Mouse (Mus musculus) lung, postnatal 0 days (tissue): Measurements from ENCODE around the gene Pdzrn3. TPM values are rescaled to one million over a fixed set of nuclear protein-coding genes. Genes with fewer than 3 reads are reported as not detected.

Experiments
- ATAC-seq: fragments of 200-750 bp; cut with Nextera tagmentation; 2 replicates; pipeline ENCODE4 v1.8.0; 2017; ENCODE audit warnings: moderate library complexity
- DNase-seq: peaks from one replicate; pipeline ENCODE4 v3.0.0-alpha.2; 2016; ENCODE audit warnings: low spot score
- H3K27ac ChIP-seq: fragments of 300-500 bp; sonication (generic); 2 replicates; pipeline ENCODE4 v1.5.1; 2014; ENCODE audit warnings: antibody characterized with exemption, mild to moderate bottlenecking, low read length, mixed read lengths
- H3K27me3 ChIP-seq: fragments of 300-500 bp; sonication (generic); replicated peaks from 2 replicates; pipeline ENCODE4 v1.6.1; 2014; ENCODE audit warnings: low read length, mixed read lengths; ENCODE audit not compliant: insufficient read depth
- H3K36me3 ChIP-seq: fragments of 300-500 bp; sonication (generic); 2 replicates; pipeline ENCODE4 v1.6.1; 2014; ENCODE audit warnings: low read length, mixed read lengths; ENCODE audit not compliant: insufficient read depth
- H3K4me1 ChIP-seq: fragments of 300-500 bp; sonication (generic); 2 replicates; pipeline ENCODE4 v1.6.1; 2014; ENCODE audit warnings: antibody characterized with exemption, low read depth, low read length, mixed read lengths; ENCODE audit not compliant: insufficient read depth
- H3K4me2 ChIP-seq: fragments of 300-500 bp; sonication (generic); replicated peaks from 2 replicates; pipeline ENCODE4 v1.6.1; 2014; ENCODE audit warnings: low read depth, mild to moderate bottlenecking, low read length, moderate library complexity, mixed read lengths
- H3K4me3 ChIP-seq: fragments of 300-500 bp; sonication (generic); 2 replicates; pipeline ENCODE4 v1.5.1; 2014; ENCODE audit warnings: low read depth, low read length
- H3K9ac ChIP-seq: fragments of 300-500 bp; sonication (generic); replicated peaks from 2 replicates; pipeline ENCODE4 v1.6.1; 2014; ENCODE audit warnings: low read depth, mild to moderate bottlenecking
- H3K9me3 ChIP-seq: fragments of 300-500 bp; sonication (generic); 2 replicates; pipeline ENCODE4 v1.6.1; 2016; ENCODE audit warnings: low read length, mixed read lengths
- CTCF ChIP-seq: IDR thresholded peaks from 2 replicates; pipeline ENCODE4 v1.5.1; 2016; ENCODE audit warnings: antibody characterized with exemption, mild to moderate bottlenecking
- EP300 ChIP-seq: IDR thresholded peaks from 2 replicates; pipeline ENCODE4 v1.6.1; 2016; ENCODE audit warnings: antibody characterized with exemption, mild to moderate bottlenecking, control low read depth
- WGBS: fragments of 180-500 bp; shearing (Covaris S2); extraction: QIAGEN DNeasy Blood & Tissue Kit; methylation state at CpG from one replicate; pipeline ENCODE4 v1.1.7; 2014; 5-methylcytosine and 5-hydroxymethylcytosine counted together
- polyA plus RNA-seq: library from polyadenylated mRNA; unstranded; fragments of >200 nt; fragmentation: Nextera tagmentation; extraction: Ambion mirVana; gene quantifications from 2 replicates; pipeline ENCODE4 v1.2.1, GENCODE M21; 2015

Pdzrn3 gene
- polyA plus RNA-seq, 1 experiment from 2014 or later, result 7.4 TPM

GRCm38 (mm10) chr6:101287566-101288173 is 90.0 kb downstream of the Pdzrn3 start:
- no peak overlapping the region for H3K4me2 ChIP-seq

DNA sequence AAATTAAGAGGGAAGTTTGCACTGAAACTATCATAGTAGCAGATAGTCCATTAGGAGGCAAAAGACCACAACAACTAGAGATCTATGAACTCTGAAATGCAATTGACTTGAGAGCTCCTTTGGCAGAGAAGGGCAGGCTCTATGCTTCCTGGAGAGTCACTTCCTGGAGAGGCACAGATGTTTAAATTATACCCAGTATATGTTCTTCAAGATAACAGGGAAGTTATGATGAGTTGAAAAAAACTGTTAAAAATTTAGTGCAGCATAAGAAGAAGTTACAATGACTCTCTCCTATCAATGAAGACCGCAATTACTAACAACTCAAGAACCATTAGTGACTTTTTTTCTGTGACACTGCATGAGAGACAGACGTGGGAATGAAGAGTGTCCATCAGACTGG is 90.6 kb downstream of the Pdzrn3 start:
- peaks cover 4% of the 10 kb centered on the region; the same call in 1 of the 2 replicates for H3K4me1 ChIP-seq

More at GRCm38 (mm10) chr6:101287566-101288173, 90.0 kb downstream of the Pdzrn3 start:
- H3K27me3 ChIP-seq, result no peaks in the 10 kb centered on the region
- ATAC-seq, result no peak
- H3K9ac ChIP-seq, result no peak overlapping the region
- H3K27ac ChIP-seq, result no peak overlapping the region
- H3K4me1 ChIP-seq, result peaks cover 4% of the 10 kb centered on the region; the same call in 1 of the 2 replicates
- no peak overlapping the region for H3K4me3 ChIP-seq
- TF ChIP-seq CTCF, result no peak
- no peak for TF ChIP-seq EP300
- WGBS, result 68% methylated on average over 5 of the region's 5 CpGs
- no peaks in the 10 kb centered on the region for H3K36me3 ChIP-seq
- DNase-seq, result no peak
- H3K9me3 ChIP-seq, result no peaks in the 10 kb centered on the region

DNA sequence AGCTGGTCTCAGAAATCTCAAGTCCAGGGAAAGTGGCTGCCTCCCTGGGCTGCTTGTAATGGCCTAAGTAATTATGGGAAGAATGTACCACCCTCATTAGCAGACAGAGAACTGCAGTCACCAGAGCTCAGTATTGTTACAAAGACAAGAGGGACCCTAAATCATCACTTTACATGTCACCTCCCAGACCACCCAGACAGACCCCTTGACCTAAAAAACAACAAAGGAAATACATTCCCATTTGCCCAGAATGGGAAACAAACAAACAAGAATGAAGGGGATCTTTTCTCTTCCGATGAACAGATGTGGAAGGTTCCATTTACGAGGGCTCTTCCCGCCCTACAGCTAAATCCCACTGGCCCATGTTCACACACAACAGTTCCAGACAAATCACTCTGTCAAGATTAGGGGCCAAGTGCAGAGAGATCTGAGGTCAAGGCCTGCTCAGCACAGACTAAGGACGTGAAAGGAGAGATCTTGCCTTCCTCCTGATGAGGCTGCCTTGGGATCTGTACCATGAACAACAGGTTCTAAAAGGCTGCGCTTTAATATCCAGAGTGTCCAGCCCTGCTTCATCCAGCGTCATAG is 93.2 kb downstream of the Pdzrn3 start:
- no peak for ATAC-seq
- DNase-seq, result no peak
- no peaks in the 10 kb centered on the region for H3K27me3 ChIP-seq
- H3K4me1 ChIP-seq, result peaks cover 7% of the 10 kb centered on the region; the same call in 1 of the 2 replicates
- no peak overlapping the region for H3K4me3 ChIP-seq
- WGBS, result 71% methylated on average over 6 of the region's 6 CpGs
- H3K4me2 ChIP-seq, result no peak overlapping the region
- H3K27ac ChIP-seq, result no peak overlapping the region
- TF ChIP-seq CTCF, result no peak
- no peak for TF ChIP-seq EP300
- H3K9me3 ChIP-seq, result no peaks in the 10 kb centered on the region
- no peaks in the 10 kb centered on the region for H3K36me3 ChIP-seq
- H3K9ac ChIP-seq, result no peak overlapping the region

More for the DNA sequence above, 90.6 kb downstream of the Pdzrn3 start:
- Histone ChIP-seq H3K36me3 (no peaks in the 10 kb centered on the region), H3K27me3 (no peaks in the 10 kb centered on the region), H3K4me3 (no peak overlapping the region), H3K27ac (no peak overlapping the region), H3K9me3 (no peaks in the 10 kb centered on the region), H3K9ac (no peak overlapping the region), H3K4me2 (no peak overlapping the region)
- no peak for TF ChIP-seq EP300
- no peak for TF ChIP-seq CTCF
- 80% methylated on average over 2 of the region's 2 CpGs for WGBS
- no peak for DNase-seq
- no peak for ATAC-seq

GRCm38 (mm10) chr6:101283891-101284290 is 93.8 kb downstream of the Pdzrn3 start:
- H3K27ac ChIP-seq, result no peak overlapping the region
- no peaks in the 10 kb centered on the region for H3K36me3 ChIP-seq
- WGBS, result 60% methylated on average over 3 of the region's 3 CpGs
- H3K4me3 ChIP-seq, result no peak overlapping the region
- DNase-seq, result no peak
- H3K9ac ChIP-seq, result no peak overlapping the region
- no peaks in the 10 kb centered on the region for H3K27me3 ChIP-seq
- peaks cover 7% of the 10 kb centered on the region; the same call in 1 of the 2 replicates for H3K4me1 ChIP-seq
- no peak for ATAC-seq
- no peak for TF ChIP-seq CTCF
- no peak for TF ChIP-seq EP300
- no peak overlapping the region for H3K4me2 ChIP-seq
- no peaks in the 10 kb centered on the region for H3K9me3 ChIP-seq

DNA sequence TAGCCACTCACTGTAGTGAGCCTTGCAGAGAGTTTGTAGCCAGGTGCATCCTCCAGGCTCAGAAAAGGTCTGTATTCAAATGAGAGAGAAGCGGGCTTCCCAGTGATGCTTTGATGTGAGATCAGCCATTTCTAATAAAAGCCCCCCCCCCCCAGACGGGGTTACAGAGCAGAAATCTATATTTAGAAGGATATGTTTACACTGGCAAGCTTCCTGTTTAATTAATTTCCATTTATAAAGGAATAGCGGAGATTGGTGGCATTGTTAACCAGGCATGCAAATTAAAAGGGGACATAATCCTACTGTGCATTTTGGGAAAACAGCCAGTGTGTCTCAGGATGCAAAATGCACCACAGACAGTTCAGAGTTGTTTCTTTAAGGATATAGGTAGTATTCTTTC is 96.1 kb downstream of the Pdzrn3 start:
- Histone ChIP-seq H3K9ac (no peak overlapping the region), H3K36me3 (no peaks in the 10 kb centered on the region), H3K27me3 (no peaks in the 10 kb centered on the region), H3K4me2 (no peak overlapping the region), H3K4me3 (no peak overlapping the region), H3K9me3 (no peaks in the 10 kb centered on the region), H3K4me1 (peaks cover 17% of the 10 kb centered on the region; the same call in 1 of the 2 replicates), H3K27ac (no peak overlapping the region)
- 34% methylated on average over 3 of the region's 3 CpGs for WGBS
- DNase-seq, result no peak
- TF ChIP-seq CTCF (no peak), EP300 (peak; percentile 38)
- ATAC-seq, result no peak

DNA sequence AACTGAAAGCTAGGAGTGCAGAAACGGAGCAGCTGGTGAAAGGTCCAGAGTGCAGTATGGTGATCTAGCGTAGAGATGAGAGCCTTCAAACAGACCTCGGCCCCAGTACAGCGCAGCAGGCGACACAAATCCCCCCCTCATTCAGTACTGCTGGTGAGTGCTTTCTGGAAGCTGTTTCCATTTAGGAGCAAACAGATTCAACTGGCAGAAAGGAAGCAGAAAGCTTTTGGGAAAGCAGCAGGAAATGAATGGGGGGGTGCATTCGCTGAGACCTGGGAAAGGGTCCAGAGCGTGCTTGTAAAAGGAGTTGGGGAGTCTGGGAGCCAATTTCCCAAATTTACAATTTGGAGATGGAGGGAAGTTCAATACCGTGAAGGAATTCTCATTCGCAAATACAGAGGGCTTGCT is 96.9 kb downstream of the Pdzrn3 start:
- Histone ChIP-seq H3K9me3 (no peaks in the 10 kb centered on the region), H3K9ac (no peak overlapping the region), H3K4me3 (no peak overlapping the region), H3K4me2 (no peak overlapping the region), H3K4me1 (peaks cover 17% of the 10 kb centered on the region; the same call in 1 of the 2 replicates), H3K27ac (no peak overlapping the region), H3K27me3 (no peaks in the 10 kb centered on the region), H3K36me3 (no peaks in the 10 kb centered on the region)
- 35% methylated on average over 9 of the region's 9 CpGs for WGBS
- DNase-seq (no peak), ATAC-seq (no peak)
- TF ChIP-seq EP300 (no peak), CTCF (no peak)
